Mouse (Mus musculus) MEL (cell line): ENCODE results near the gene Tmem132b. TPM values are rescaled to one million over a fixed set of nuclear protein-coding genes. Genes with fewer than 3 reads are reported as not detected.

Experiments
- DNase-seq: peaks from one replicate; pipeline ENCODE4 v3.0.0; 2011; ENCODE audit warnings: low read depth, low spot score
- H3K27ac ChIP-seq: 2 replicates; pipeline ENCODE4 v1.5.1; 2012; ENCODE audit warnings: low read depth, mild to moderate bottlenecking, control low read depth, low read length, moderate library complexity; ENCODE audit not compliant: control insufficient read depth
- H3K27me3 ChIP-seq, 2 experiments: fragments of 150-350 bp in 1 of 2; sonication (generic) in 1 of 2; 2 replicates each; pipeline ENCODE4 v1.6.1; 2012; ENCODE audit warnings: low read length in 2 of 2, mild to moderate bottlenecking in 2 of 2, improper control_type of control experiment in 1 of 2, moderate library complexity in 1 of 2; ENCODE audit not compliant: insufficient read depth in 2 of 2, control insufficient read depth in 1 of 2
- H3K36me3 ChIP-seq, 2 experiments: 2 replicates each; pipeline ENCODE4 v1.6.1; 2012 to 2014; ENCODE audit warnings: low read length in 2 of 2, improper control_type of control experiment in 1 of 2, inconsistent platforms in 1 of 2, mild to moderate bottlenecking in 1 of 2; ENCODE audit not compliant: insufficient read depth in 2 of 2, control insufficient read depth in 1 of 2
- H3K4me1 ChIP-seq, 2 experiments: fragments of 150-350 bp in 1 of 2; sonication (generic) in 1 of 2; 2 replicates each; pipeline ENCODE4 v1.6.1; 2012; ENCODE audit warnings: low read length in 2 of 2, improper control_type of control experiment in 1 of 2, mild to moderate bottlenecking in 1 of 2; ENCODE audit not compliant: insufficient read depth in 2 of 2, control insufficient read depth in 1 of 2
- H3K4me3 ChIP-seq, 2 experiments: fragments of 150-350 bp in 1 of 2; sonication (generic) in 1 of 2; 2 replicates each; pipeline ENCODE4 v1.5.1; 2012; ENCODE audit warnings: low read depth in 2 of 2, low read length in 2 of 2, mild to moderate bottlenecking in 2 of 2, moderate library complexity in 2 of 2, control low read depth in 1 of 2, improper control_type of control experiment in 1 of 2; ENCODE audit not compliant: control insufficient read depth in 1 of 2, insufficient read depth in 1 of 2
- H3K79me2 ChIP-seq: 2 replicates; pipeline ENCODE4 v1.6.1; 2012; ENCODE audit warnings: mild to moderate bottlenecking, low read length, moderate library complexity; ENCODE audit not compliant: control insufficient read depth, poor library complexity, insufficient read depth
- H3K9ac ChIP-seq: 2 replicates; pipeline ENCODE4 v1.6.1; 2012; ENCODE audit warnings: low read depth, mild to moderate bottlenecking, control low read depth, low read length, moderate library complexity; ENCODE audit not compliant: control insufficient read depth, poor library complexity, severe bottlenecking
- H3K9me3 ChIP-seq: fragments of 150-350 bp; sonication (generic); replicated peaks from 2 replicates; pipeline ENCODE4 v1.6.1; 2012; ENCODE audit warnings: mild to moderate bottlenecking, low read length, improper control_type of control experiment, moderate library complexity; ENCODE audit not compliant: insufficient read depth
- CHD2 ChIP-seq: IDR thresholded peaks from 2 replicates; pipeline ENCODE4 v1.6.1; 2011; ENCODE audit warnings: low read length, improper control_type of control experiment
- CTCF ChIP-seq, 3 experiments: IDR thresholded peaks in 2 of 3; conservative IDR thresholded peaks in 1 of 3; 2 replicates each; pipeline ENCODE4 v1.5.1; 2011 to 2012; ENCODE audit warnings: low read length in 3 of 3, low read depth in 2 of 3, mild to moderate bottlenecking in 2 of 3, improper control_type of control experiment in 1 of 3, inconsistent platforms in 1 of 3, mixed read lengths in 1 of 3, moderate library complexity in 1 of 3; ENCODE audit not compliant: control insufficient read depth in 1 of 3, insufficient read depth in 1 of 3, poor library complexity in 1 of 3, severe bottlenecking in 1 of 3
- E2F4 ChIP-seq: IDR thresholded peaks from 2 replicates; pipeline ENCODE4 v1.6.1; 2011; ENCODE audit warnings: low read depth, low read length, improper control_type of control experiment, borderline replicate concordance
- ETS1 ChIP-seq: IDR thresholded peaks from 2 replicates; pipeline ENCODE4 v1.6.1; 2012; ENCODE audit warnings: low read depth, mild to moderate bottlenecking, inconsistent platforms, low read length, improper control_type of control experiment, moderate library complexity
- KAT2A ChIP-seq: conservative IDR thresholded peaks from 2 replicates; pipeline ENCODE4 v1.6.1; 2012; ENCODE audit warnings: low read depth, low read length, improper control_type of control experiment, inconsistent platforms
- MAFK ChIP-seq: IDR thresholded peaks from 2 replicates; pipeline ENCODE4 v1.6.1; 2011; ENCODE audit warnings: low read depth, mild to moderate bottlenecking, low read length, improper control_type of control experiment, borderline replicate concordance
- MAX ChIP-seq: IDR thresholded peaks from 2 replicates; pipeline ENCODE4 v1.6.1; 2011; ENCODE audit warnings: low read length, improper control_type of control experiment
- MEF2A ChIP-seq: IDR thresholded peaks from 2 replicates; pipeline ENCODE4 v1.6.1; 2014; ENCODE audit warnings: low read depth, mild to moderate bottlenecking, inconsistent platforms, low read length, improper control_type of control experiment; ENCODE audit not compliant: poor library complexity, insufficient replicate concordance, severe bottlenecking; ENCODE audit errors: extremely low read depth
- MXI1 ChIP-seq: IDR thresholded peaks from 2 replicates; pipeline ENCODE4 v1.6.1; 2011; ENCODE audit warnings: mild to moderate bottlenecking, low read depth, low read length, improper control_type of control experiment
- NELFE ChIP-seq: IDR thresholded peaks from 2 replicates; pipeline ENCODE4 v1.6.1; 2011; ENCODE audit warnings: low read depth, low read length, improper control_type of control experiment
- POLR2AphosphoS5 ChIP-seq: IDR thresholded peaks from 2 replicates; pipeline ENCODE4 v1.6.1; 2012; ENCODE audit warnings: low read depth, borderline replicate concordance, mild to moderate bottlenecking, inconsistent platforms, low read length, moderate library complexity, mixed read lengths
- RCOR1 ChIP-seq: IDR thresholded peaks from 2 replicates; pipeline ENCODE4 v1.6.1; 2012; ENCODE audit warnings: low read depth, mild to moderate bottlenecking, inconsistent platforms, low read length, improper control_type of control experiment
- SMC3 ChIP-seq: IDR thresholded peaks from 2 replicates; pipeline ENCODE4 v1.6.1; 2011; ENCODE audit warnings: low read depth, low read length, improper control_type of control experiment
- TAL1 ChIP-seq: IDR thresholded peaks from 2 replicates; pipeline ENCODE4 v1.6.1; 2012; ENCODE audit warnings: mild to moderate bottlenecking, inconsistent platforms, low read length, moderate library complexity, mixed read lengths
- TBP ChIP-seq: IDR thresholded peaks from 2 replicates; pipeline ENCODE4 v1.8.0; 2011; ENCODE audit warnings: low read depth, low read length, improper control_type of control experiment
- TCF12 ChIP-seq: IDR thresholded peaks from 2 replicates; pipeline ENCODE4 v1.6.1; 2014; ENCODE audit warnings: low read depth, mild to moderate bottlenecking, inconsistent platforms, low read length, improper control_type of control experiment, moderate library complexity
- UBTF ChIP-seq: IDR thresholded peaks from 2 replicates; pipeline ENCODE4 v1.6.1; 2012; ENCODE audit warnings: low read depth, mild to moderate bottlenecking, inconsistent platforms, low read length, improper control_type of control experiment, moderate library complexity, borderline replicate concordance; ENCODE audit not compliant: insufficient read depth
- USF1 ChIP-seq: IDR thresholded peaks from 2 replicates; pipeline ENCODE4 v1.6.1; 2014; ENCODE audit warnings: low read depth, mild to moderate bottlenecking, inconsistent platforms, low read length, improper control_type of control experiment, moderate library complexity
- USF2 ChIP-seq, 2 experiments: IDR thresholded peaks; 2 replicates each; pipeline ENCODE4 v1.6.1; 2011 to 2012; ENCODE audit warnings: improper control_type of control experiment in 2 of 2, low read length in 2 of 2, borderline replicate concordance in 1 of 2, inconsistent platforms in 1 of 2, low read depth in 1 of 2, mild to moderate bottlenecking in 1 of 2; ENCODE audit not compliant: insufficient read depth in 1 of 2
- ZKSCAN1 ChIP-seq: IDR thresholded peaks from 2 replicates; pipeline ENCODE4 v1.6.1; 2012; ENCODE audit warnings: low read depth, mild to moderate bottlenecking, inconsistent platforms, low read length, improper control_type of control experiment, moderate library complexity
- ZNF384 ChIP-seq: IDR thresholded peaks from 2 replicates; pipeline ENCODE4 v1.6.1; 2012; ENCODE audit warnings: low read depth, mild to moderate bottlenecking, inconsistent platforms, low read length, improper control_type of control experiment
- polyA plus RNA-seq, 2 experiments: library from polyadenylated mRNA; stranded (reverse) in 1 of 2; unstranded in 1 of 2; fragments of >175 nt in 1 of 2; fragments of >200 nt in 1 of 2; gene quantifications; 2 replicates each; pipeline versions ENCODE4 v1.2.1 to v1.2.4; 2012; ENCODE audit warnings: low replicate concordance in 2 of 2, low read depth in 1 of 2; ENCODE audit not compliant: insufficient read length in 2 of 2, insufficient read depth in 1 of 2, missing spikeins in 1 of 2
- total RNA-seq: library from RNA; depleted of rRNA; stranded (reverse); fragments of 300-350 nt; gene quantifications from 2 replicates; pipeline ENCODE4 v1.2.3, GENCODE M21; 2012

The Tmem132b gene
- total and polyA plus RNA-seq, 3 experiments: not detected

- DNase-seq: no peak
- H3K36me3 ChIP-seq: no peaks in the 10 kb centered on the region
- no peaks in the 10 kb centered on the region for H3K9me3 ChIP-seq
- H3K4me1 ChIP-seq: no peaks in the 10 kb centered on the region
- no peaks in the 10 kb centered on the region for H3K27me3 ChIP-seq
- TF ChIP-seq USF2 (IDR thresholded peaks at IDR 0.05; ENCODE audit: borderline replicate concordance in 1 of 2, insufficient read depth in 1 of 2, low read depth in 1 of 2, low read length in 2 of 2): no peak
- no peak for TF ChIP-seq POLR2AphosphoS5
- no peak for TF ChIP-seq MAX
- no peak for TF ChIP-seq TAL1
- TF ChIP-seq MXI1: no peak
- TF ChIP-seq CTCF (IDR thresholded peaks at IDR 0.05 in 2 of 3, conservative IDR thresholded peaks at IDR 0.05 in 1 of 3; ENCODE audit: control insufficient read depth in 1 of 3, insufficient read depth in 1 of 3, low read depth in 2 of 3, low read length in 3 of 3, poor library complexity in 1 of 3, severe bottlenecking in 1 of 3): no peak
- no peak for TF ChIP-seq CHD2
- no peak for TF ChIP-seq USF1
- no peak for TF ChIP-seq MEF2A
- TF ChIP-seq RCOR1: no peak
- no peak for TF ChIP-seq SMC3
- TF ChIP-seq ETS1: no peak
- TF ChIP-seq UBTF: no peak
- TF ChIP-seq MAFK: no peak
- no peak for TF ChIP-seq NELFE
- TF ChIP-seq TCF12: no peak
- TF ChIP-seq ZKSCAN1: no peak
- H3K79me2 ChIP-seq: no peaks in the 10 kb centered on the region
- no peak overlapping the region for H3K9ac ChIP-seq
- no peak overlapping the region for H3K4me3 ChIP-seq
- no peak overlapping the region for H3K27ac ChIP-seq
Measured at GRCm38 (mm10) chr5:125683491-125683890, 151.9 kb downstream of the Tmem132b start.

GRCm38 (mm10) chr5:125685681-125686331 lies 154.2 kb downstream of the Tmem132b start:
- H3K4me3 ChIP-seq: no peak overlapping the region
- no peaks in the 10 kb centered on the region for H3K79me2 ChIP-seq
- H3K27me3 ChIP-seq: no peaks in the 10 kb centered on the region; a peak in 1 of 4 replicates
- TF ChIP-seq E2F4: no peak
- TF ChIP-seq MAFK: no peak
- no peak for TF ChIP-seq TBP
- no peak for TF ChIP-seq CTCF (IDR thresholded peaks at IDR 0.05 in 2 of 3, conservative IDR thresholded peaks at IDR 0.05 in 1 of 3; ENCODE audit: control insufficient read depth in 1 of 3, insufficient read depth in 1 of 3, low read depth in 2 of 3, low read length in 3 of 3, poor library complexity in 1 of 3, severe bottlenecking in 1 of 3)
- no peak for TF ChIP-seq CHD2
- no peak for TF ChIP-seq UBTF
- no peak for TF ChIP-seq KAT2A
- no peak for TF ChIP-seq ZNF384
- H3K9me3 ChIP-seq: no peaks in the 10 kb centered on the region
- DNase-seq: no peak
- H3K4me1 ChIP-seq: no peaks in the 10 kb centered on the region
- H3K36me3 ChIP-seq: no peaks in the 10 kb centered on the region
- no peak overlapping the region for H3K9ac ChIP-seq
- H3K27ac ChIP-seq: no peak overlapping the region
